Mouse (Mus musculus) lung, postnatal 0 days (tissue): ENCODE data around the gene Afdn. TPM values are rescaled to one million over a fixed set of nuclear protein-coding genes. Genes with fewer than 3 reads are reported as not detected.
"Not testable (repeated sequence)": the region's sequence is repeated elsewhere in the genome, so short reads cannot be mapped to it uniquely, and the experiment has no call there.

Source experiments
- ATAC-seq: fragments of 200-750 bp; cut with Nextera tagmentation; 2 replicates; pipeline ENCODE4 v1.8.0; 2017; ENCODE audit warnings: moderate library complexity
- DNase-seq: peaks from one replicate; pipeline ENCODE4 v3.0.0-alpha.2; 2016; ENCODE audit warnings: low spot score
- H3K27ac ChIP-seq: fragments of 300-500 bp; sonication (generic); 2 replicates; pipeline ENCODE4 v1.5.1; 2014; ENCODE audit warnings: antibody characterized with exemption, mild to moderate bottlenecking, low read length, mixed read lengths
- H3K27me3 ChIP-seq: fragments of 300-500 bp; sonication (generic); replicated peaks from 2 replicates; pipeline ENCODE4 v1.6.1; 2014; ENCODE audit warnings: low read length, mixed read lengths; ENCODE audit not compliant: insufficient read depth
- H3K36me3 ChIP-seq: fragments of 300-500 bp; sonication (generic); 2 replicates; pipeline ENCODE4 v1.6.1; 2014; ENCODE audit warnings: low read length, mixed read lengths; ENCODE audit not compliant: insufficient read depth
- H3K4me1 ChIP-seq: fragments of 300-500 bp; sonication (generic); 2 replicates; pipeline ENCODE4 v1.6.1; 2014; ENCODE audit warnings: antibody characterized with exemption, low read depth, low read length, mixed read lengths; ENCODE audit not compliant: insufficient read depth
- H3K4me2 ChIP-seq: fragments of 300-500 bp; sonication (generic); replicated peaks from 2 replicates; pipeline ENCODE4 v1.6.1; 2014; ENCODE audit warnings: low read depth, mild to moderate bottlenecking, low read length, moderate library complexity, mixed read lengths
- H3K4me3 ChIP-seq: fragments of 300-500 bp; sonication (generic); 2 replicates; pipeline ENCODE4 v1.5.1; 2014; ENCODE audit warnings: low read depth, low read length
- H3K9ac ChIP-seq: fragments of 300-500 bp; sonication (generic); replicated peaks from 2 replicates; pipeline ENCODE4 v1.6.1; 2014; ENCODE audit warnings: low read depth, mild to moderate bottlenecking
- H3K9me3 ChIP-seq: fragments of 300-500 bp; sonication (generic); 2 replicates; pipeline ENCODE4 v1.6.1; 2016; ENCODE audit warnings: low read length, mixed read lengths
- CTCF ChIP-seq: IDR thresholded peaks from 2 replicates; pipeline ENCODE4 v1.5.1; 2016; ENCODE audit warnings: antibody characterized with exemption, mild to moderate bottlenecking
- EP300 ChIP-seq: IDR thresholded peaks from 2 replicates; pipeline ENCODE4 v1.6.1; 2016; ENCODE audit warnings: antibody characterized with exemption, mild to moderate bottlenecking, control low read depth
- WGBS: fragments of 180-500 bp; shearing (Covaris S2); extraction: QIAGEN DNeasy Blood & Tissue Kit; methylation state at CpG from one replicate; pipeline ENCODE4 v1.1.7; 2014; 5-methylcytosine and 5-hydroxymethylcytosine counted together
- polyA plus RNA-seq: library from polyadenylated mRNA; unstranded; fragments of >200 nt; fragmentation: Nextera tagmentation; extraction: Ambion mirVana; gene quantifications from 2 replicates; pipeline ENCODE4 v1.2.1, GENCODE M21; 2015

The Afdn gene
- polyA plus RNA-seq, 1 experiment from 2014 or later, result 148 TPM

- no peak for ATAC-seq
- no peaks in the 10 kb centered on the region; the same call in 1 of the 2 replicates for H3K4me1 ChIP-seq
- no peaks in the 10 kb centered on the region for H3K36me3 ChIP-seq
- H3K27ac ChIP-seq, result no peak overlapping the region
- no peak for DNase-seq
- no peak overlapping the region for H3K4me3 ChIP-seq
- WGBS, result 94% methylated on average over 3 of the region's 3 CpGs
- no peak for TF ChIP-seq EP300
- peak; percentile 54 for TF ChIP-seq CTCF
- no peaks in the 10 kb centered on the region for H3K27me3 ChIP-seq
- H3K9ac ChIP-seq, result no peak overlapping the region
- no peaks in the 10 kb centered on the region for H3K9me3 ChIP-seq
- no peak overlapping the region for H3K4me2 ChIP-seq
Measured at GRCm38 (mm10) chr17:13769256-13769655, 8.9 kb downstream of the Afdn start.

DNA sequence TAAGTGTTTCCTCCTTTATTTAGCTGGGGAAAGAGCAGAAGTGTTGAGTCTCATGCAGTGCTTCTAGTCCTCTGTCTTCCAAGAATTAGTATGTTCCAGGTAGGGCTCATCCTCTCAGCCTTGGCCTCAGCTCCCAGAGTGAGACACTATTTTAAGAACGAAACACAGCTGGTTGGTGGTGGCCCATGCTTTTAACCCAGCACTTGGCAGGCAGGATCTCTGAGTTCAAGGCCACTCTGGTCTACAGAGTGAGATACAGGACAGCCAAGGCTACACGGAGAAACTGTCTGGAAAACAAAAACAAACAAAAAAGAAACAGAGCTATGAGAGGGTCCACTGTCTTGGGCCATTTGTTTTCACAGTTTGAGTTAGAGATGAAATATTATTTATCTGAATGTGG is 17.3 kb downstream of the Afdn start:
- H3K36me3 ChIP-seq, result no peaks in the 10 kb centered on the region
- no peak overlapping the region for H3K27ac ChIP-seq
- no peaks in the 10 kb centered on the region for H3K9me3 ChIP-seq
- ATAC-seq, result no peak
- DNase-seq, result no peak
- no peak overlapping the region for H3K9ac ChIP-seq
- 43% methylated on average over 2 of the region's 2 CpGs for WGBS
- no peaks in the 10 kb centered on the region for H3K27me3 ChIP-seq
- H3K4me1 ChIP-seq, result no peaks in the 10 kb centered on the region
- H3K4me2 ChIP-seq, result no peak overlapping the region
- no peak for TF ChIP-seq EP300
- no peak for TF ChIP-seq CTCF
- no peak overlapping the region for H3K4me3 ChIP-seq

DNA sequence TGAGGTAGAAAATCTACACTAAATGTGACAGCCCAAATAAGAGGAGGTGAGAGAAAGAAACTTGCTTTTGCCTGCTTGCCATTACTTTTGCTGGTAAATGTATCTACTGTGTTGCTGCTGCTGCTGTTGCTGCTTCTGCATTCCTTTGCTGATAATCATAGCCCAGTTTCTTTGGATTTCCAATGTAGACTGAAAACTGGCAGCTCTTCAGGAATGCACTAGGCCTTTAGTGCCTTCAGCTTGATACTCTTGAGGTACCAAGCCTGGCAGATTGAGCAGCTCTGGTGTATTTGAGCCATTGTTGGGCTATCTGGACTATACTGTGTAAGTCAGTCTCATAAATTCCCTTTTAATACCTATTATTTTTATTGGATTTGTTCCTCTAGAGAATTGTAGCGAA is 18.5 kb downstream of the Afdn start:
- DNase-seq (peak; percentile 65), ATAC-seq (peak; percentile 62)
- WGBS, result 96% methylated on average over 1 of the region's 1 CpGs

DNA sequence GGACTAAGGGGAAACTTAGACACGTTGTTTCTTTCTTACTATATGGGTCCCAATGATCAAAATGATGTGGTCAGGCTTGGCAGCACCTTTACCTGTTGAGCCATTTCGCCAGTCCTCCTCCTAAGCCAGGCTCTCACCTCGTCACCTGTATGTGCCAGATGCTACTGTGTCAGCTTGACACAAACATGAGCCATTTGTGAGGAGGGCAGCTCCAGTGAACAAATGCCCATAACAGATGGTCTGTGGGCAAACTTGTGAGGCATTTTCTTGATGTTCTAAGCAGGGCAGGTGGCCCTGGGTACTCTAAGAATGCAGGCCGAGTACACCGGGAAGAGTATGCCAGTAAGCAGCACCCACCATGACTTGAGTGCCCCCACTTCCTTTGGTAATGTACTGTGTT is 21.6 kb downstream of the Afdn start:
- no peak for ATAC-seq
- H3K9ac ChIP-seq, result no peak overlapping the region
- no peak for TF ChIP-seq CTCF
- TF ChIP-seq EP300, result no peak
- no peaks in the 10 kb centered on the region for H3K27me3 ChIP-seq
- H3K36me3 ChIP-seq, result no peaks in the 10 kb centered on the region
- 76% methylated on average over 5 of the region's 5 CpGs for WGBS
- no peak overlapping the region for H3K4me2 ChIP-seq
- H3K4me1 ChIP-seq, result peaks cover 4% of the 10 kb centered on the region; the same call in 1 of the 2 replicates
- no peak overlapping the region for H3K4me3 ChIP-seq
- no peak overlapping the region for H3K27ac ChIP-seq
- no peaks in the 10 kb centered on the region for H3K9me3 ChIP-seq
- no peak for DNase-seq

More for the DNA sequence above, 18.5 kb downstream of the Afdn start:
- H3K4me2 ChIP-seq, result no peak overlapping the region
- no peaks in the 10 kb centered on the region for H3K27me3 ChIP-seq
- no peaks in the 10 kb centered on the region for H3K36me3 ChIP-seq
- no peak overlapping the region for H3K4me3 ChIP-seq
- H3K9me3 ChIP-seq, result no peaks in the 10 kb centered on the region
- no peak overlapping the region for H3K27ac ChIP-seq
- H3K9ac ChIP-seq, result no peak overlapping the region
- H3K4me1 ChIP-seq, result peaks cover 4% of the 10 kb centered on the region; the same call in 1 of the 2 replicates
- TF ChIP-seq CTCF (no peak), EP300 (no peak)

DNA sequence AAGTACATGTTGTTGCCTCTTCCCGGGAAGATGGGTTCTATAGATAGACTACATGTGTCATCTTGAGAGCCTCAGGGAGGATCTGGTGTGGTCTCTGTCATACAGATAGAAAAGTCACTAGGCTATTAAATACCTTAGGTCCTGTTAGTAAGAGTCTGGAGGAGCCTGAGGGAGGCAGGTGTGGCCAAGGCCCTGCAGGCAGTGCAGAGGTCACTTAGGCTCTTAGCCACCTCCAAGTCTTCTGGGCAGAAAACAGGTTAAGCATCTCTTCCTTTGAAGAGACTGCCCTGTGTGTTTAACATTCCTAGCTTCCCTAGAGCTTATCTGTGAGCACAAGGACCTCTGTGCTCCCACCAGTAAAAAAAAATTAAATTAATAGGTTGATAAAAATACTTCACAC is 23.1 kb downstream of the Afdn start:
- Histone ChIP-seq H3K4me2 (no peak overlapping the region), H3K27ac (no peak overlapping the region), H3K36me3 (no peaks in the 10 kb centered on the region), H3K27me3 (no peaks in the 10 kb centered on the region), H3K4me3 (no peak overlapping the region), H3K9me3 (no peaks in the 10 kb centered on the region), H3K4me1 (peaks cover 4% of the 10 kb centered on the region; the same call in 1 of the 2 replicates), H3K9ac (no peak overlapping the region)
- DNase-seq (peak; percentile 35), ATAC-seq (no peak)
- TF ChIP-seq CTCF (no peak), EP300 (no peak)
- 46% methylated on average over 1 of the region's 1 CpGs for WGBS

DNA sequence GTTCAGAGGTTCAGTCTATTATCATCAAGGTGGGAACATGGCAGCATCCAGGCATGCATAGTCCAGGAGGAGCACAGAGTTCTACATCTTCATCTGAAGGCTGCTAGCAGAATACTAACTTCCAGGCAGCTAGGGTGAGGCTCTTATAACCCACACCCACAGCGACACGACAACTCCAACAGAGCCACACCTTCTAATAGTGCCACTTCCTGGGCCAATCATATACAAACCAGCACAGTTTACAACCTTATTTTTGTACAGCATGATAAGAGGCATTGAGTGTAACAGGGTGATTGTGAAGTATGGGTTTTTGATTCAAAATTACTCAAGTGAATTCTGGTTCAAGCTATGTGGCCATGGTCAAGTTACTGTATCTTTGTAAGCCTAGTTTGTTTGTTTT is 29.7 kb downstream of the Afdn start:
- H3K9me3 ChIP-seq, ATAC-seq: not testable (repeated sequence)
- WGBS, result 55% methylated on average over 2 of the region's 2 CpGs

DNA sequence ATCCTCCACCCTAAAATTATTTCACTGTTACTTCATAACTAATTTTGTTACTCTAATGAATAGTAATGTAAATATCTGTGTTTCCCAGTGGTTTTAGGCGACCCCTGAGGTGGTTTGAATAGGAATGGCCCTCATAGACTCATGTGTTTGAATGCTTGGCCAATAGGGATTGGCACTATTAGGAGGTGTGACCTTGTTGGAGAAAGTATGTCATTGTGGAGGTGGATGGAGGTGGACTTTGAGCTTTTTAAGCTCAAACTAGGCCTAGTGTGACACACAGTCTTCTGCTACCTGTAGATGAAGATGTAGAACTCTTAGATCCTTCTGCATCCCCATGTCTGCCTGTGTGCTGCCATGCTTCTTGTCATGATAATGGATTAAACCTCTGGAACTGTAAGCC is 37.4 kb downstream of the Afdn start:
- Histone ChIP-seq H3K4me3 (no peak overlapping the region), H3K27me3 (no peaks in the 10 kb centered on the region), H3K4me2 (no peak overlapping the region), H3K27ac (no peak overlapping the region), H3K9me3 (no peaks in the 10 kb centered on the region), H3K4me1 (no peaks in the 10 kb centered on the region), H3K36me3 (no peaks in the 10 kb centered on the region), H3K9ac (no peak overlapping the region)
- no peak for DNase-seq
- TF ChIP-seq CTCF (no peak), EP300 (no peak)
- WGBS, result 74% methylated on average over 1 of the region's 1 CpGs
- ATAC-seq, result no peak

More for the DNA sequence above, 29.7 kb downstream of the Afdn start:
- H3K4me1 ChIP-seq, H3K27me3 ChIP-seq, H3K36me3 ChIP-seq, H3K9ac ChIP-seq, H3K4me3 ChIP-seq, H3K4me2 ChIP-seq, DNase-seq, H3K27ac ChIP-seq: not testable (repeated sequence)
